Mouse (Mus musculus): ENCODE measurements at regions not wholly inside any gene's neighbourhood (a gene's known extent, or its start where the extent isn't known, plus 50 kb on each side); places are given as distances from the start of the nearest gene placed in this dataset.
A peak's percentile ranks its signal among the peaks of the same experiment; 100 is the strongest.

- TF ChIP-seq CTCF (IDR thresholded peaks at IDR 0.05; ENCODE audit: control insufficient read depth, insufficient read depth, insufficient read length) (no peak), MAX (IDR thresholded peaks at IDR 0.05) (no peak), FOSL1 (IDR thresholded peaks at IDR 0.05; ENCODE audit: insufficient read depth, low read length, poor library complexity, severe bottlenecking) (peak; percentile 10), MYOG (IDR thresholded peaks at IDR 0.05; ENCODE audit: control insufficient read depth, extremely low read depth, insufficient read length) (no peak)
These were observed 335.1 kb downstream of the Phex start for GRCm38 (mm10) chrX:157080025-157080424.

Data from C2C12 (cell line).